Mouse (Mus musculus) ES-E14 (cell line): ENCODE data around the gene Gpr27.

Experiments
- CHD2 ChIP-seq: IDR thresholded peaks from 2 replicates; pipeline ENCODE4 v1.6.1; 2014; ENCODE audit warnings: mild to moderate bottlenecking, low read depth, low read length, inconsistent platforms
- HCFC1 ChIP-seq: IDR thresholded peaks from 2 replicates; pipeline ENCODE4 v1.6.1; 2012; ENCODE audit warnings: low read length, inconsistent platforms, borderline replicate concordance; ENCODE audit not compliant: insufficient read depth
- ZC3H11A ChIP-seq: IDR thresholded peaks from 2 replicates; pipeline ENCODE4 v1.6.1; 2012; ENCODE audit warnings: low read depth, mild to moderate bottlenecking, inconsistent platforms, low read length, borderline replicate concordance

- no peak for TF ChIP-seq HCFC1
- TF ChIP-seq ZC3H11A: no peak
- TF ChIP-seq CHD2: no peak
Observed at GRCm38 (mm10) chr6:99715191-99715590, 22.7 kb downstream of the Gpr27 start.
